Comparison of ENCODE assay signal across 8 mouse cellular contexts in genomic region chr14:56351959-56352660, GRCm38 (mm10). TPM values are rescaled to one million over a fixed set of nuclear protein-coding genes. Genes with fewer than 3 reads are reported as not detected.
DNase-seq lines count a peak whose midpoint lies in the region; ATAC-seq and TF ChIP-seq lines count a peak whose summit lies in the region.
"Had no signal": no experiment of that assay in that cellular context is flagged by ENCODE, and none has a peak within 500 bp of the region (broad histone marks: within the 10 kb centered on the region; RNA-seq: fewer than 3 reads in every experiment).

No protein-coding gene starts in this region.

- H3K36me3 ChIP-seq in liver, embryonic 12.5 days = no peaks in the 10 kb centered on the region
- H3K36me3 ChIP-seq in small intestine, adult 2 months (ENCODE audit: control insufficient read depth, insufficient read depth, low read length) = no peaks in the 10 kb centered on the region
- H3K36me3 ChIP-seq: hindbrain, embryonic 15.5 days had no signal

- no peak overlapping the region for H3K4me3 ChIP-seq in liver, embryonic 12.5 days
- no peak overlapping the region for H3K4me3 ChIP-seq in small intestine, adult 2 months (ENCODE audit: low read depth, low read length)
- H3K4me3 ChIP-seq: hindbrain, embryonic 15.5 days had no signal

- DNase-seq in liver = peak; percentile 43
- peak; percentile 52 for DNase-seq in WW6 (ENCODE audit: low read depth, low spot score)
- DNase-seq in cerebellum, postnatal 14 days = peak; percentile 66 to 77
- peak; percentile 64 for DNase-seq in heart, postnatal 4 days
- no peak for DNase-seq in right cerebral cortex, postnatal 36 days (ENCODE audit: low spot score in 2 of 2)

- ATAC-seq in liver, embryonic 12.5 days = no peak

- TF ChIP-seq CTCF in small intestine, adult 2 months (IDR thresholded peaks at IDR 0.05; ENCODE audit: extremely low read depth, insufficient read length, insufficient replicate concordance, low read depth, low read length) = peak; percentile 68; the same call in 1 of the 2 replicates

- H3K27ac ChIP-seq in liver, embryonic 12.5 days = no peak overlapping the region
- no peak overlapping the region for H3K27ac ChIP-seq in small intestine, adult 2 months (ENCODE audit: insufficient read depth, low read depth, low read length)
- H3K27ac ChIP-seq: hindbrain, embryonic 15.5 days had no signal

- no peaks in the 10 kb centered on the region for H3K9me3 ChIP-seq in liver, embryonic 12.5 days (replicated peaks)
- H3K9me3 ChIP-seq: hindbrain, embryonic 15.5 days had no signal

- H3K27me3 ChIP-seq in liver, embryonic 12.5 days (replicated peaks) = peaks cover 8% of the 10 kb centered on the region
- no peaks in the 10 kb centered on the region; the same call in 1 of the 2 replicates for H3K27me3 ChIP-seq in small intestine, adult 2 months (ENCODE audit: control insufficient read depth, insufficient read depth, low read length)
- H3K27me3 ChIP-seq: hindbrain, embryonic 15.5 days had no signal

- no peak overlapping the region for H3K9ac ChIP-seq in liver, embryonic 12.5 days
- H3K9ac ChIP-seq: hindbrain, embryonic 15.5 days had no signal

- H3K4me2 ChIP-seq in liver, embryonic 12.5 days = no peak overlapping the region
- H3K4me2 ChIP-seq: hindbrain, embryonic 15.5 days had no signal

- 31% methylated on average over 17 of the region's 17 CpGs for WGBS in liver, embryonic 12.5 days (ENCODE audit: insufficient replicate concordance)
- 22% methylated on average over 17 of the region's 17 CpGs for WGBS in small intestine, adult 2 months

- TF ChIP-seq POLR2A in small intestine, adult 2 months (IDR thresholded peaks at IDR 0.05; ENCODE audit: low read depth, low read length) = no peak

- H3K4me1 ChIP-seq in liver, embryonic 12.5 days = no peaks in the 10 kb centered on the region
- no peaks in the 10 kb centered on the region for H3K4me1 ChIP-seq in small intestine, adult 2 months (ENCODE audit: control insufficient read depth, insufficient read depth, insufficient read length, low read length)
- H3K4me1 ChIP-seq: hindbrain, embryonic 15.5 days had no signal

RNA-seq across cellular contexts. Expression of gene Atp12a, which starts 12.8 kb away (rescaled TPM):
- not detected in 2 replicates for polyA plus RNA-seq in liver, embryonic 12.5 days (2016; fragmentation: Nextera tagmentation; extraction: Ambion mirVana)
- total RNA-seq in heart, postnatal 4 days (2021) = not detected
- polyA plus RNA-seq in small intestine, adult 2 months (2012; rRNA removed) = 0.06 TPM in 1 of 2 replicates, not detected in the other

RNA-seq across cellular contexts. Expression of gene Rnf17, which starts 50.3 kb away (rescaled TPM):
- 4.0 and 4.2 TPM in 2 replicates for polyA plus RNA-seq in liver, embryonic 12.5 days (2016; fragmentation: Nextera tagmentation; extraction: Ambion mirVana)
- 1 to 10 TPM; 1.6 TPM for total RNA-seq in heart, postnatal 4 days (2021)
- polyA plus RNA-seq in small intestine, adult 2 months (2012; rRNA removed) = not detected in 2 replicates

Comparison
In these comparisons a context has a peak if more than half of its experiments do, and no peak if none do; other contexts are left out.
1. DNase-seq: peak in liver (single experiment), WW6 (single experiment), cerebellum, postnatal 14 days (2 of 2) and heart, postnatal 4 days (single experiment); none in right cerebral cortex, postnatal 36 days (0 of 2).